Mouse (Mus musculus): ENCODE data around the gene Fetub. TPM values are rescaled to one million over a fixed set of nuclear protein-coding genes. Genes with fewer than 3 reads are reported as not detected.
A peak's percentile ranks its signal among the peaks of the same experiment; 100 is the strongest.

Gene Fetub
- polyA plus RNA-seq (2012; rRNA removed): 1.2 and 1.6 TPM in 2 replicates

GRCm38 (mm10) chr16:22918034-22918433 is at the start of gene Fetub:
Gene Fetub, plus strand, starts transcription at chr16:22918334.
- WGBS: 96% methylated on average over 5 of the region's 5 CpGs
- Histone ChIP-seq H3K4me1 (replicated peaks; ENCODE audit: control insufficient read depth, insufficient read depth, low read length) (no peaks in the 10 kb centered on the region), H3K36me3 (ENCODE audit: control insufficient read depth, insufficient read depth, low read length) (no peaks in the 10 kb centered on the region), H3K27me3 (ENCODE audit: control insufficient read depth, insufficient read depth, low read length) (no peaks in the 10 kb centered on the region), H3K4me3 (ENCODE audit: control insufficient read depth, insufficient read depth, low read length) (no peak within 1 kb of the TSS), H3K27ac (ENCODE audit: control insufficient read depth, insufficient read depth, low read length) (no peak within 1 kb of the TSS)
- DNase-seq: no peak
- TF ChIP-seq CTCF (IDR thresholded peaks at IDR 0.05; ENCODE audit: borderline replicate concordance, control insufficient read depth, extremely low read depth, insufficient read depth, low read length, poor library complexity) (no peak), POLR2A (IDR thresholded peaks at IDR 0.05; ENCODE audit: control insufficient read depth, extremely low read depth, insufficient read depth, low read length, poor library complexity) (no peak)

- Histone ChIP-seq H3K4me1 (replicated peaks; ENCODE audit: control insufficient read depth, insufficient read depth, low read length) (no peaks in the 10 kb centered on the region), H3K27me3 (ENCODE audit: control insufficient read depth, insufficient read depth, low read length) (no peaks in the 10 kb centered on the region), H3K4me3 (ENCODE audit: control insufficient read depth, insufficient read depth, low read length) (no peak overlapping the region), H3K27ac (ENCODE audit: control insufficient read depth, insufficient read depth, low read length) (no peak overlapping the region), H3K36me3 (ENCODE audit: control insufficient read depth, insufficient read depth, low read length) (peaks cover 60% of the 10 kb centered on the region)
- WGBS: 98% methylated on average over 8 of the region's 8 CpGs
- TF ChIP-seq CTCF (IDR thresholded peaks at IDR 0.05; ENCODE audit: borderline replicate concordance, control insufficient read depth, extremely low read depth, insufficient read depth, low read length, poor library complexity) (no peak), POLR2A (IDR thresholded peaks at IDR 0.05; ENCODE audit: control insufficient read depth, extremely low read depth, insufficient read depth, low read length, poor library complexity) (no peak)
- DNase-seq: no peak
These were observed 45.7 kb upstream of the Fetub start for GRCm38 (mm10) chr16:22872397-22872796.

- Histone ChIP-seq H3K27me3 (ENCODE audit: control insufficient read depth, insufficient read depth, low read length) (no peaks in the 10 kb centered on the region), H3K4me1 (replicated peaks; ENCODE audit: control insufficient read depth, insufficient read depth, low read length) (no peaks in the 10 kb centered on the region), H3K4me3 (ENCODE audit: control insufficient read depth, insufficient read depth, low read length) (no peak overlapping the region), H3K27ac (ENCODE audit: control insufficient read depth, insufficient read depth, low read length) (no peak overlapping the region), H3K36me3 (ENCODE audit: control insufficient read depth, insufficient read depth, low read length) (peaks cover 52% of the 10 kb centered on the region)
- TF ChIP-seq POLR2A (IDR thresholded peaks at IDR 0.05; ENCODE audit: control insufficient read depth, extremely low read depth, insufficient read depth, low read length, poor library complexity) (no peak), CTCF (IDR thresholded peaks at IDR 0.05; ENCODE audit: borderline replicate concordance, control insufficient read depth, extremely low read depth, insufficient read depth, low read length, poor library complexity) (no peak)
- no peak for DNase-seq
- WGBS: 85% methylated on average over 4 of the region's 4 CpGs
These were observed 44.8 kb upstream of the Fetub start for GRCm38 (mm10) chr16:22873369-22873768.

- WGBS: 51% methylated on average over 9 of the region's 9 CpGs
- peak; percentile 33 for DNase-seq
These were observed 41.7 kb upstream of the Fetub start for GRCm38 (mm10) chr16:22876218-22877043.

GRCm38 (mm10) chr16:22877660-22878390 is 40.3 kb upstream of the Fetub start:
- Histone ChIP-seq H3K4me3 (ENCODE audit: control insufficient read depth, insufficient read depth, low read length) (no peak overlapping the region), H3K36me3 (ENCODE audit: control insufficient read depth, insufficient read depth, low read length) (peaks cover 8% of the 10 kb centered on the region), H3K4me1 (replicated peaks; ENCODE audit: control insufficient read depth, insufficient read depth, low read length) (no peaks in the 10 kb centered on the region), H3K27me3 (ENCODE audit: control insufficient read depth, insufficient read depth, low read length) (no peaks in the 10 kb centered on the region), H3K27ac (ENCODE audit: control insufficient read depth, insufficient read depth, low read length) (no peak overlapping the region)
- TF ChIP-seq CTCF (IDR thresholded peaks at IDR 0.05; ENCODE audit: borderline replicate concordance, control insufficient read depth, extremely low read depth, insufficient read depth, low read length, poor library complexity): no peak
- TF ChIP-seq POLR2A (IDR thresholded peaks at IDR 0.05; ENCODE audit: control insufficient read depth, extremely low read depth, insufficient read depth, low read length, poor library complexity): no peak
- no peak for DNase-seq
- 94% methylated on average over 11 of the region's 11 CpGs for WGBS

More at GRCm38 (mm10) chr16:22876218-22877043, 41.7 kb upstream of the Fetub start:
- Histone ChIP-seq H3K4me1 (replicated peaks; ENCODE audit: control insufficient read depth, insufficient read depth, low read length) (no peaks in the 10 kb centered on the region), H3K27ac (ENCODE audit: control insufficient read depth, insufficient read depth, low read length) (no peak overlapping the region), H3K36me3 (ENCODE audit: control insufficient read depth, insufficient read depth, low read length) (peaks cover 22% of the 10 kb centered on the region), H3K27me3 (ENCODE audit: control insufficient read depth, insufficient read depth, low read length) (no peaks in the 10 kb centered on the region), H3K4me3 (ENCODE audit: control insufficient read depth, insufficient read depth, low read length) (no peak overlapping the region)
- no peak for TF ChIP-seq POLR2A (IDR thresholded peaks at IDR 0.05; ENCODE audit: control insufficient read depth, extremely low read depth, insufficient read depth, low read length, poor library complexity)
- no peak for TF ChIP-seq CTCF (IDR thresholded peaks at IDR 0.05; ENCODE audit: borderline replicate concordance, control insufficient read depth, extremely low read depth, insufficient read depth, low read length, poor library complexity)

- no peak for DNase-seq
- no peak overlapping the region for H3K27ac ChIP-seq (ENCODE audit: control insufficient read depth, insufficient read depth, low read length)
These were observed 39.4 kb upstream of the Fetub start for GRCm38 (mm10) chr16:22878716-22879115.

More at GRCm38 (mm10) chr16:22878716-22879115, 39.4 kb upstream of the Fetub start:
- Histone ChIP-seq H3K4me1 (replicated peaks; ENCODE audit: control insufficient read depth, insufficient read depth, low read length) (no peaks in the 10 kb centered on the region), H3K27me3 (ENCODE audit: control insufficient read depth, insufficient read depth, low read length) (no peaks in the 10 kb centered on the region), H3K36me3 (ENCODE audit: control insufficient read depth, insufficient read depth, low read length) (no peaks in the 10 kb centered on the region), H3K4me3 (ENCODE audit: control insufficient read depth, insufficient read depth, low read length) (no peak overlapping the region)
- WGBS: 92% methylated on average over 7 of the region's 7 CpGs
- TF ChIP-seq CTCF (IDR thresholded peaks at IDR 0.05; ENCODE audit: borderline replicate concordance, control insufficient read depth, extremely low read depth, insufficient read depth, low read length, poor library complexity): no peak
- no peak for TF ChIP-seq POLR2A (IDR thresholded peaks at IDR 0.05; ENCODE audit: control insufficient read depth, extremely low read depth, insufficient read depth, low read length, poor library complexity)
